Mouse (Mus musculus) lung, adult 2 months (tissue): ENCODE results near the gene Iqschfp. TPM values are rescaled to one million over a fixed set of nuclear protein-coding genes. Genes with fewer than 3 reads are reported as not detected.

Source experiments
- DNase-seq: peaks from one replicate; pipeline ENCODE4 v3.0.0; 2022
- H3K4me1 ChIP-seq: fragments of 200-500 bp; 2 replicates; pipeline ENCODE4 v1.6.1; 2011; ENCODE audit warnings: low read length; ENCODE audit not compliant: control insufficient read depth, insufficient read depth
- H3K4me3 ChIP-seq: fragments of 200-500 bp; replicated peaks from 2 replicates; pipeline ENCODE3; 2011; ENCODE audit warnings: low read depth, mild to moderate bottlenecking, control low read depth, low read length; ENCODE audit errors: extremely low read depth
- CTCF ChIP-seq: fragments of 200-500 bp; IDR thresholded peaks from 2 replicates; pipeline ENCODE4 v1.5.1; 2011; ENCODE audit warnings: mild to moderate bottlenecking, low read length, control low read depth; ENCODE audit not compliant: insufficient read depth
- POLR2A ChIP-seq: fragments of 200-500 bp; IDR thresholded peaks from 2 replicates; pipeline ENCODE4 v1.6.1; 2011; ENCODE audit warnings: low read depth, mild to moderate bottlenecking, control low read depth, low read length, borderline replicate concordance; ENCODE audit errors: extremely low read depth
- WGBS: fragments of 180-500 bp; shearing (Covaris S2); methylation state at CpG from one replicate; pipeline ENCODE4 v1.1.7; 2018; 5-methylcytosine and 5-hydroxymethylcytosine counted together
- polyA plus RNA-seq: library from polyadenylated mRNA; depleted of rRNA; stranded (reverse); fragments of >200 nt; gene quantifications from 2 replicates; pipeline ENCODE4 v1.2.3, GENCODE M21; 2012

Gene Iqschfp
- polyA plus RNA-seq, 1 experiment, result not detected

GRCm38 (mm10) chr3:68305647-68306046, 413.6 kb downstream of the Iqschfp start:
- TF ChIP-seq POLR2A (no peak), CTCF (no peak)
- no peaks in the 10 kb centered on the region; the same call in 1 of the 2 replicates for H3K4me1 ChIP-seq
- 14% methylated on average over 1 of the region's 1 CpGs for WGBS

GRCm38 (mm10) chr3:68306726-68307125, 414.7 kb downstream of the Iqschfp start:
- DNase-seq, result no peak
- WGBS, result 61% methylated on average over 4 of the region's 4 CpGs
- TF ChIP-seq CTCF, result no peak
- TF ChIP-seq POLR2A, result no peak
- H3K4me3 ChIP-seq, result no peak overlapping the region
- no peaks in the 10 kb centered on the region; the same call in 1 of the 2 replicates for H3K4me1 ChIP-seq

More at GRCm38 (mm10) chr3:68305647-68306046, 413.6 kb downstream of the Iqschfp start:
- no peak for DNase-seq
- no peak overlapping the region for H3K4me3 ChIP-seq

GRCm38 (mm10) chr3:68325575-68325974, 433.5 kb downstream of the Iqschfp start:
- Histone ChIP-seq H3K4me3 (no peak overlapping the region), H3K4me1 (no peaks in the 10 kb centered on the region)
- 57% methylated on average over 6 of the region's 6 CpGs for WGBS
- DNase-seq, result peak; percentile 21
- TF ChIP-seq CTCF, result no peak
- no peak for TF ChIP-seq POLR2A

- Histone ChIP-seq H3K4me1 (no peaks in the 10 kb centered on the region), H3K4me3 (no peak overlapping the region)
- WGBS, result 35% methylated on average over 2 of the region's 2 CpGs
- TF ChIP-seq POLR2A (no peak), CTCF (no peak)
- DNase-seq, result no peak
These were observed 440.5 kb downstream of the Iqschfp start for GRCm38 (mm10) chr3:68332515-68332914.

GRCm38 (mm10) chr3:68335501-68335900, 443.5 kb downstream of the Iqschfp start:
- H3K4me3 ChIP-seq, result no peak overlapping the region
- WGBS, result 88% methylated on average over 4 of the region's 4 CpGs
- no peak for DNase-seq
- no peak for TF ChIP-seq CTCF
- H3K4me1 ChIP-seq, result no peaks in the 10 kb centered on the region

- 85% methylated on average over 6 of the region's 6 CpGs for WGBS
- DNase-seq, result no peak
- TF ChIP-seq CTCF, result no peak
- TF ChIP-seq POLR2A, result no peak
- Histone ChIP-seq H3K4me1 (no peaks in the 10 kb centered on the region), H3K4me3 (no peak overlapping the region)
These were observed 458.6 kb downstream of the Iqschfp start for GRCm38 (mm10) chr3:68350624-68351023.

- DNase-seq, result no peak
- H3K4me1 ChIP-seq, result no peaks in the 10 kb centered on the region
- TF ChIP-seq CTCF, result no peak
- no peak for TF ChIP-seq POLR2A
- 35% methylated on average over 3 of the region's 3 CpGs for WGBS
- H3K4me3 ChIP-seq, result no peak overlapping the region
These were observed 459.4 kb downstream of the Iqschfp start for GRCm38 (mm10) chr3:68351461-68351860.

GRCm38 (mm10) chr3:68352961-68353360, 460.9 kb downstream of the Iqschfp start:
- H3K4me3 ChIP-seq, result no peak overlapping the region
- TF ChIP-seq POLR2A, result no peak
- TF ChIP-seq CTCF, result no peak
- 78% methylated on average over 7 of the region's 7 CpGs for WGBS
- no peaks in the 10 kb centered on the region for H3K4me1 ChIP-seq
- no peak for DNase-seq

- no peak for TF ChIP-seq POLR2A
- WGBS, result 58% methylated on average over 3 of the region's 3 CpGs
- DNase-seq, result peak; percentile 16
- H3K4me1 ChIP-seq, result no peaks in the 10 kb centered on the region
- H3K4me3 ChIP-seq, result no peak overlapping the region
These were observed 461.5 kb downstream of the Iqschfp start for GRCm38 (mm10) chr3:68353492-68353891.

GRCm38 (mm10) chr3:68356516-68356915, 464.5 kb downstream of the Iqschfp start:
- Histone ChIP-seq H3K4me1 (no peaks in the 10 kb centered on the region), H3K4me3 (no peak overlapping the region)
- DNase-seq, result no peak
- TF ChIP-seq CTCF, result no peak
- WGBS, result 83% methylated on average over 2 of the region's 2 CpGs

GRCm38 (mm10) chr3:68368029-68368428, 476.0 kb downstream of the Iqschfp start:
- TF ChIP-seq POLR2A (no peak), CTCF (no peak)
- DNase-seq, result no peak
- H3K4me1 ChIP-seq, result no peaks in the 10 kb centered on the region
- H3K4me3 ChIP-seq, result no peak overlapping the region
